Mouse (Mus musculus): ENCODE results near the gene Ssh2.

GRCm38 (mm10) chr11:77501971-77502370 lies 285.9 kb downstream of the Ssh2 start:
- TF ChIP-seq CTCF (IDR thresholded peaks at IDR 0.05; ENCODE audit: extremely low read depth, insufficient read depth, low read length) (no peak), POLR2A (IDR thresholded peaks at IDR 0.05; ENCODE audit: extremely low read depth, insufficient read depth, low read length) (no peak)
